Mouse (Mus musculus) E14TG2a.4 (cell line): Measurements from ENCODE around the gene Pla2g16.

Source experiments
- CTCF ChIP-seq: conservative IDR thresholded peaks from 2 replicates; pipeline ENCODE4 v1.5.1; 2014; ENCODE audit warnings: low read length
- NANOG ChIP-seq: IDR thresholded peaks from 2 replicates; pipeline ENCODE4 v1.6.1; 2014; ENCODE audit warnings: borderline replicate concordance, low read length, mixed read lengths
- POU5F1 ChIP-seq: IDR thresholded peaks from 2 replicates; pipeline ENCODE4 v1.6.1; 2014; ENCODE audit warnings: low read length, borderline replicate concordance

- no peak for TF ChIP-seq CTCF
- no peak for TF ChIP-seq POU5F1
- TF ChIP-seq NANOG: no peak
Measured at GRCm38 (mm10) chr19:7521619-7522018, 35.6 kb upstream of the Pla2g16 start.
